Mouse (Mus musculus): ENCODE data around the gene Atl1.

- no peak for TF ChIP-seq GATA1 (IDR thresholded peaks at IDR 0.05; ENCODE audit: low read depth, low read length)
- no peak for TF ChIP-seq POLR2A (IDR thresholded peaks at IDR 0.05; ENCODE audit: control insufficient read depth in 1 of 2, insufficient read depth in 1 of 2, low read depth in 1 of 2, low read length in 2 of 2, poor library complexity in 1 of 2)
- TF ChIP-seq ETS1 (IDR thresholded peaks at IDR 0.05; ENCODE audit: low read depth, low read length), result no peak
- TF ChIP-seq CTCF (IDR thresholded peaks at IDR 0.05 in 2 of 3, conservative IDR thresholded peaks at IDR 0.05 in 1 of 3; ENCODE audit: control insufficient read depth in 1 of 3, insufficient read depth in 1 of 3, low read depth in 2 of 3, low read length in 3 of 3, poor library complexity in 1 of 3, severe bottlenecking in 1 of 3), result no peak
- no peak for TF ChIP-seq NRF1 (IDR thresholded peaks at IDR 0.05; ENCODE audit: insufficient read depth, low read depth, low read length, poor library complexity, severe bottlenecking)
- TF ChIP-seq USF1 (IDR thresholded peaks at IDR 0.05; ENCODE audit: low read depth, low read length), result no peak
- TF ChIP-seq E2F4 (IDR thresholded peaks at IDR 0.05; ENCODE audit: borderline replicate concordance, low read depth, low read length), result no peak
These were observed 2.4 kb upstream of the Atl1 start for GRCm38 (mm10) chr12:69890051-69890450.
